Mouse (Mus musculus) limb, embryonic 14.5 days (tissue): ENCODE measurements around the gene Ctnna2. TPM values are rescaled to one million over a fixed set of nuclear protein-coding genes. Genes with fewer than 3 reads are reported as not detected.

Source experiments
- ATAC-seq: fragments of 200-750 bp; cut with Nextera tagmentation; 2 replicates; pipeline ENCODE4 v1.8.0; 2017; ENCODE audit warnings: low read depth, moderate number of reproducible peaks, moderate TSS enrichment; ENCODE audit not compliant: low FRiP score
- DNase-seq: peaks from one replicate; pipeline ENCODE4 v3.0.0-alpha.2; 2015; ENCODE audit warnings: low spot score
- H3K27ac ChIP-seq: fragments of 300-500 bp; sonication (generic); replicated peaks from 2 replicates; pipeline ENCODE4 v1.5.1; 2014; ENCODE audit warnings: low read depth, mild to moderate bottlenecking, low read length, moderate library complexity, mixed read lengths
- H3K27me3 ChIP-seq: fragments of 300-500 bp; sonication (generic); 2 replicates; pipeline ENCODE4 v1.6.1; 2014; ENCODE audit warnings: low read length, mixed read lengths; ENCODE audit not compliant: control insufficient read depth, insufficient read depth
- H3K36me3 ChIP-seq: fragments of 300-500 bp; sonication (generic); 2 replicates; pipeline ENCODE4 v1.6.1; 2014; ENCODE audit warnings: mild to moderate bottlenecking, low read length, moderate library complexity, mixed read lengths; ENCODE audit not compliant: control insufficient read depth, insufficient read depth
- H3K4me1 ChIP-seq: fragments of 300-500 bp; sonication (generic); 2 replicates; pipeline ENCODE4 v1.6.1; 2014; ENCODE audit warnings: antibody characterized with exemption, low read length, mixed read lengths; ENCODE audit not compliant: control insufficient read depth, insufficient read depth
- H3K4me2 ChIP-seq: fragments of 300-500 bp; sonication (generic); replicated peaks from 2 replicates; pipeline ENCODE4 v1.6.1; 2014; ENCODE audit warnings: low read depth, mild to moderate bottlenecking, low read length, moderate library complexity; ENCODE audit not compliant: severe bottlenecking
- H3K4me3 ChIP-seq: fragments of 300-500 bp; sonication (generic); replicated peaks from 2 replicates; pipeline ENCODE4 v1.5.1; 2014; ENCODE audit warnings: low read length
- H3K9ac ChIP-seq: fragments of 300-500 bp; sonication (generic); 2 replicates; pipeline ENCODE4 v1.6.1; 2014; ENCODE audit warnings: mild to moderate bottlenecking, low read depth, low read length, moderate library complexity; ENCODE audit not compliant: severe bottlenecking
- H3K9me3 ChIP-seq: fragments of 300-500 bp; sonication (generic); 2 replicates; pipeline ENCODE4 v1.6.1; 2016; ENCODE audit warnings: low read length; ENCODE audit not compliant: control insufficient read depth
- POLR2A ChIP-seq: fragments of 200-500 bp; IDR thresholded peaks from 2 replicates; pipeline ENCODE4 v1.8.0; 2012; ENCODE audit warnings: inconsistent platforms, mild to moderate bottlenecking, moderate library complexity, borderline replicate concordance; ENCODE audit not compliant: insufficient read depth, insufficient read length; ENCODE audit errors: extremely low read depth
- WGBS: fragments of 180-500 bp; shearing (Covaris S2); extraction: QIAGEN DNeasy Blood & Tissue Kit; methylation state at CpG from one replicate; pipeline ENCODE4 v1.1.7; 2014; 5-methylcytosine and 5-hydroxymethylcytosine counted together
- polyA plus RNA-seq, 2 experiments: library from polyadenylated mRNA; depleted of rRNA in 1 of 2; stranded (reverse) in 1 of 2; unstranded in 1 of 2; fragments of >200 nt; fragmentation: Nextera tagmentation in 1 of 2; extraction: Ambion mirVana in 1 of 2; gene quantifications; 2 replicates each; pipeline versions ENCODE4 v1.2.1 to v1.2.3; 2012 to 2014

The Ctnna2 gene
- polyA plus RNA-seq, 2 experiments, result 1.7 to 2.7 TPM

DNA sequence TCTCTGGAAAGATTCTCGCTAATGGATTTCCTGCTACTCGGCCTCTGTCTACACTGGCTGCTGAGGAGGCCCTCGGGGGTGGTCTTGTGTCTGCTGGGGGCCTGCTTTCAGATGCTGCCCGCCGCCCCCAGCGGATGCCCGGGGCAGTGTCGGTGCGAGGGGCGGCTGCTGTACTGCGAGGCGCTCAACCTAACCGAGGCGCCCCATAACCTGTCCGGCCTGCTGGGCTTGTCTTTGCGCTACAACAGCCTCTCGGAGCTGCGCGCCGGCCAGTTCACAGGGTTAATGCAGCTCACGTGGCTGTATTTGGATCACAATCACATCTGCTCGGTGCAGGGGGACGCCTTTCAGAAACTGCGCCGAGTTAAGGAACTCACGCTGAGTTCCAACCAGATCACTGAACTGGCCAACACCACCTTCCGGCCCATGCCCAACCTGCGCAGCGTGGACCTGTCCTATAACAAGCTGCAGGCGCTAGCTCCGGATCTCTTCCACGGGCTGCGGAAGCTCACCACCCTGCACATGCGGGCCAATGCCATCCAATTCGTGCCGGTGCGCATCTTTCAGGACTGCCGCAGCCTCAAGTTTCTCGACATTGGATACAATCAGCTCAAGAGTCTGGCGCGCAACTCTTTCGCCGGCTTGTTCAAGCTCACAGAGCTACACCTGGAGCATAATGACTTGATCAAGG, 735.8 kb downstream of the Ctnna2 start:
- Histone ChIP-seq H3K4me2 (peak overlapping the region; percentile 95), H3K4me1 (peaks cover 10% of the 10 kb centered on the region; the same call in 1 of the 2 replicates), H3K27ac (no peak overlapping the region), H3K27me3 (peaks cover 56% of the 10 kb centered on the region), H3K9ac (peak overlapping the region; percentile 55), H3K9me3 (no peaks in the 10 kb centered on the region), H3K36me3 (no peaks in the 10 kb centered on the region), H3K4me3 (peak overlapping the region; percentile 52)
- 2% methylated on average over 36 of the region's 43 CpGs for WGBS
- DNase-seq (no peak), ATAC-seq (peak; percentile 32)
- no peak for TF ChIP-seq POLR2A

DNA sequence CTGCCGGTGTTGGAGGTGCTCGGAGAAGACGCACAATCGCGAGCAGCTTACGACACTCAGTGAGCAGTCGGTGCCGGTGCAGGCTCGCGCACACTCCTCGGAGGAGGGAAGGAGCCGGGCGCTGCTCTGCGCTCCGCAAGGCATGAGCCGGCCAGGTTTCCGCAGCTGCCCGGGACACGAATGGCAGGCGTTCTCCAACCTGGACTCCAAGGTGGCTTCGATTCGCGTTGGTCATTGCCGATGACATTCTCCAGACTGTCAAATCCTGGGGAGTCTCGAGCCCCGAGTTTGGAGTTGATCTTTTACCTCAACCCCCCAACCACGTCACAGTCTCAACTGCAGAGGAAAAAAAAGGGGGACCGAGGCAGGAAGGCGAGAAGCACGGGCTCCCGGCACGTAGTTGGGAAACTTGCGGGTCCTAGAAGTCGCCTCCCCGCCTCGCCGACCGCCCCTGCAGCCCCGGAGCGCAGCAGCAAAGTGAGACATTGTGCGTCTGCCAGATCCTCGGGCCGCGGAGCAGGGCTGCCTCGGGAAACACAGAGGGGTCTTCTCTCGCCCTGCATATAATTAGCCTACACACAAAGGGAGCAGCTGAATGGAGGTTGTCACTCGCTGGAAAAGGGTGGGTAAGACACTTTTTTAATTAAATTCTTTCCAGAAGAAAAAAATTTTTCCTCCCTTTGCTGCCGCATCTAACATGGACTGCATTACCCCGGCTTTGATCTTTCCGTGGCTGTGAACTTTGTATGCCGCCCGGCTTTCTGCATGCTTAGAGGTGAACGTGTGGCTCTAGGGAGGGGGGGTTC, 736.7 kb downstream of the Ctnna2 start, which contains the start of gene Lrrtm1:
TSS of gene Lrrtm1 (plus strand) at position 89 of the 806 bp plus-strand sequence.
- Histone ChIP-seq H3K4me3 (peak within 1 kb of the TSS; percentile 52), H3K27me3 (peaks cover 56% of the 10 kb centered on the region), H3K27ac (no peak within 1 kb of the TSS), H3K9me3 (no peaks in the 10 kb centered on the region), H3K36me3 (no peaks in the 10 kb centered on the region), H3K9ac (peak within 1 kb of the TSS; percentile 55), H3K4me1 (peaks cover 10% of the 10 kb centered on the region; the same call in 1 of the 2 replicates), H3K4me2 (peak within 1 kb of the TSS; percentile 95)
- DNase-seq (peak; percentile 64), ATAC-seq (peak; percentile 84)
- WGBS, result 1% methylated on average over 50 of the region's 53 CpGs
- TF ChIP-seq POLR2A, result no peak

DNA sequence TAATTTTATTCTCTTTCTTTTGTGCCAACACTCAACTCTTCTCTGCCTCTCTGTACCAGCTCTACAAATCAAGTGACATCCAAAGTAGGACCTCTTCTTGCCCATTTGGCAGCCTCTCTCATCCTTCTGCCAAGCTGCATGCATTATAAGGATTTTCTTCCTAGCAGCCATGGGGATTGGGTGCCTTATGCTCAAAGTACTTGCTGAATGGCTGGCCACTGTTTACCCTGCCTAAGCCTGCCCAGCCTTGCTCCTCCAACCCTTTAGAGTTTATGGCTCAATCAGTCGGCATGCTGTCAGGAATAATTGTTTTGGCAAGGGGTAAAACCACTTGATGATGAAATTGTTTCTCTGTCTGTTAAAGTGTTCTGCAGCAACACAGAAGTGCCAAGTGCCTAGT, 739.1 kb downstream of the Ctnna2 start:
- Histone ChIP-seq H3K4me1 (peaks cover 10% of the 10 kb centered on the region; the same call in 1 of the 2 replicates), H3K4me3 (no peak overlapping the region), H3K27ac (no peak overlapping the region), H3K9me3 (no peaks in the 10 kb centered on the region), H3K9ac (no peak overlapping the region), H3K27me3 (peaks cover 40% of the 10 kb centered on the region), H3K36me3 (no peaks in the 10 kb centered on the region), H3K4me2 (no peak overlapping the region)
- ATAC-seq, result no peak
- 3% methylated on average over 1 of the region's 1 CpGs for WGBS
- no peak for TF ChIP-seq POLR2A
- no peak for DNase-seq

DNA sequence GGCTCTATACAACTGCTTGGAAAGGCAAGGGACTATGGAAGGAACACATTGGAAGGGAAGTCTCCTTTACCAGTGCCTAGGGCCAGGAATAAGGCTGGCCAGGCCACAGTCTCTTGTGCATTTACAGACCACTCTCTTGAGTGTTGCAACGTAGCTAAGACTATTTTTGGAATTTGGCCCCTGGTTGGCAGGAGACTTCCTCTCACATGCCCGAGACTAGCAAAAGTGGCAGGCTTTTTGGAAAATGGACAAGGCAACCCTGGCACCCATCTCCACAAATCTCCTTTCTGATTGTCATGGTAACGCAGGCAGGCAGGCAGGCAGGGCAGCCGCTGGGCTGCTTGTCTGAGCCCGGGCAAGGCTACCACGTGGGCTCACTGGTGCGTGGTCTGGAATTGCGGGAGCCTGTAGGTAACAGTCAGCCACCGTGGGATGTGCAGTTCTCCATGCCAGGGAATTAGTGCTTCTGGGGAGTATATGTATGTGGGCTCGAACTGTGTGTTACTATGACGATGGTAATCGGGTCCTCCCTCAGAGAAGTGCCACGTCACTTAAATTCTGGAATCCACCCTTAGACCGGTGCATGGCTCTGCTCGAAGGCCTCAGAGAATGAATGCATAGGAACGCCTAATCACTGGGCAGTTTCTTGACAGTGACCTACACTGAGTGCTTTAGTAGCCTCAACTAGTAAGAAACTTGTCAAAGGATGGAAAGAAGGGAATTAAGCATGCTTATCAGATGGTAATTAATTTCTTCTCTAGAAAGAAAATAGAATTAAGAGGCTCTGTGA, 756.5 kb downstream of the Ctnna2 start:
- WGBS, result 75% methylated on average over 16 of the region's 16 CpGs
- Histone ChIP-seq H3K4me3 (no peak overlapping the region), H3K4me2 (no peak overlapping the region), H3K27me3 (no peaks in the 10 kb centered on the region), H3K36me3 (no peaks in the 10 kb centered on the region), H3K4me1 (no peaks in the 10 kb centered on the region), H3K9me3 (no peaks in the 10 kb centered on the region), H3K27ac (no peak overlapping the region), H3K9ac (no peak overlapping the region)
- no peak for ATAC-seq
- no peak for DNase-seq
- no peak for TF ChIP-seq POLR2A

DNA sequence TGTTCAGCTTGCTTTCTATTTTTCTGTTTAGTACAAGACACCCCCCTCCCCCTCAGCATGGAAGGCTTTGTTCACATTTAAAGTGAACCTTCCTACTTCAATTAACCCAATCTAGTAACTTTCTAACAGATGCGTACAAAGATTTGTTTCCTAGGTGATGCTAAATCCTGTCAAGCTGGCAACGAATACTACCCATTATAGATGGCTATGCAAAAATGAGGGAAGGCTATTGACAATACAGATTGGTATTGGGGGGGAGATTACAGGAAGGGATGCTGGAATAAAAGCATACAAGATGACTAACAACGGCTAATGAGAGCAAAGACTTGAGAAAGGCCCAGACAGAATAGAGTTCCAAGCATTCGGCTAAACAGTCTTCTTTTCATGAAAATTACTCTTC, 758.7 kb downstream of the Ctnna2 start:
- 81% methylated on average over 4 of the region's 4 CpGs for WGBS
- no peaks in the 10 kb centered on the region for H3K9me3 ChIP-seq
- H3K4me2 ChIP-seq, result no peak overlapping the region
- TF ChIP-seq POLR2A, result no peak
- H3K4me1 ChIP-seq, result no peaks in the 10 kb centered on the region
- H3K27ac ChIP-seq, result no peak overlapping the region
- no peak overlapping the region for H3K4me3 ChIP-seq
- no peak for DNase-seq
- H3K27me3 ChIP-seq, result no peaks in the 10 kb centered on the region
- H3K36me3 ChIP-seq, result no peaks in the 10 kb centered on the region
- ATAC-seq, result no peak
- no peak overlapping the region for H3K9ac ChIP-seq
